Mouse (Mus musculus): Measurements from ENCODE around the gene Rbm33. TPM values are rescaled to one million over a fixed set of nuclear protein-coding genes. Genes with fewer than 3 reads are reported as not detected.

Gene Rbm33
- polyA plus RNA-seq, 1 experiment from 2014 or later: 13.9 TPM

GRCm38 (mm10) chr5:28466351-28466750 is 149.4 kb downstream of the Rbm33 start:
- Histone ChIP-seq H3K27ac (peak overlapping the region; percentile 97), H3K9ac (peak overlapping the region; percentile 61)
- WGBS: 1% methylated on average over 15 of the region's 15 CpGs

GRCm38 (mm10) chr5:28466760-28467306 is 149.9 kb downstream of the Rbm33 start, which contains the start of gene Shh:
Shh (minus strand) TSS chr5:28467256.
- H3K9ac ChIP-seq: peak within 1 kb of the TSS; percentile 61
- no peaks in the 10 kb centered on the region for H3K9me3 ChIP-seq

More at GRCm38 (mm10) chr5:28466351-28466750, 149.4 kb downstream of the Rbm33 start:
- H3K27me3 ChIP-seq: peaks cover 82% of the 10 kb centered on the region
- H3K4me3 ChIP-seq: peak overlapping the region; percentile 54
- H3K4me1 ChIP-seq: peaks cover 16% of the 10 kb centered on the region; the same call in 1 of the 2 replicates
- no peaks in the 10 kb centered on the region for H3K36me3 ChIP-seq
- H3K4me2 ChIP-seq: peak overlapping the region; percentile 67
- no peak for ATAC-seq (ENCODE audit: borderline replicate concordance, extremely low read depth, low FRiP score, low TSS enrichment)
- H3K9me3 ChIP-seq: no peaks in the 10 kb centered on the region

More at GRCm38 (mm10) chr5:28466760-28467306, 149.9 kb downstream of the Rbm33 start, which contains the start of gene Shh:
- ATAC-seq (ENCODE audit: borderline replicate concordance, extremely low read depth, low FRiP score, low TSS enrichment): no peak
- H3K27ac ChIP-seq: peak within 1 kb of the TSS; percentile 97
- 0 out of 2 replicates have a peak, but pooled peaks cover 14% of the 10 kb centered on the region for H3K4me1 ChIP-seq
- peak within 1 kb of the TSS; percentile 67 for H3K4me2 ChIP-seq
- WGBS: under 1% methylated on average over 31 of the region's 31 CpGs
- no peaks in the 10 kb centered on the region for H3K36me3 ChIP-seq
- H3K4me3 ChIP-seq: peak within 1 kb of the TSS; percentile 54
- H3K27me3 ChIP-seq: peaks cover 77% of the 10 kb centered on the region

Other genes with a start within 250 kb of the Rbm33 start
- 57.6 and 60.4 TPM in 2 replicates for gene Insig1, start 245.8 kb upstream of the Rbm33 start, polyA plus RNA-seq (2015; fragmentation: Nextera tagmentation; extraction: Ambion mirVana)
- not detected in 2 replicates for gene En2, start 151.4 kb upstream of the Rbm33 start, polyA plus RNA-seq (2015; fragmentation: Nextera tagmentation; extraction: Ambion mirVana)
- 0.56 and 0.63 TPM in 2 replicates for gene Cnpy1, start 71.3 kb upstream of the Rbm33 start, polyA plus RNA-seq (2015; fragmentation: Nextera tagmentation; extraction: Ambion mirVana)
- 12.0 and 12.6 TPM in 2 replicates for gene Shh, start 150.1 kb downstream of the Rbm33 start, polyA plus RNA-seq (2015; fragmentation: Nextera tagmentation; extraction: Ambion mirVana)

Measured in lung, embryonic 15.5 days (tissue).